Mouse (Mus musculus) thymus, adult 2 months (tissue): Measurements from ENCODE around the gene Celsr2. TPM values are rescaled to one million over a fixed set of nuclear protein-coding genes. Genes with fewer than 3 reads are reported as not detected.

Source experiments
- DNase-seq: peaks from one replicate; pipeline ENCODE4 v3.0.0; 2021
- H3K27ac ChIP-seq: fragments of 200-500 bp; 2 replicates; pipeline ENCODE4 v1.5.1; 2012; ENCODE audit warnings: low read length, control low read depth; ENCODE audit not compliant: control insufficient read depth, insufficient read depth
- H3K27me3 ChIP-seq: fragments of 200-500 bp; 2 replicates; pipeline ENCODE4 v1.6.1; 2012; ENCODE audit warnings: mild to moderate bottlenecking, low read length, moderate library complexity, mixed read lengths; ENCODE audit not compliant: control insufficient read depth, insufficient read depth
- H3K36me3 ChIP-seq: fragments of 200-500 bp; 2 replicates; pipeline ENCODE4 v1.6.1; 2012; ENCODE audit warnings: mild to moderate bottlenecking, low read length, moderate library complexity; ENCODE audit not compliant: control insufficient read depth, insufficient read depth
- H3K4me1 ChIP-seq: fragments of 200-500 bp; replicated peaks from 2 replicates; pipeline ENCODE4 v1.6.1; 2012; ENCODE audit warnings: low read length; ENCODE audit not compliant: control insufficient read depth, insufficient read depth
- H3K4me3 ChIP-seq: fragments of 200-500 bp; 2 replicates; pipeline ENCODE4 v1.5.1; 2012; ENCODE audit warnings: mild to moderate bottlenecking, low read length, control low read depth, moderate library complexity; ENCODE audit not compliant: control insufficient read depth, insufficient read depth
- CTCF ChIP-seq: fragments of 200-500 bp; IDR thresholded peaks from 2 replicates; pipeline ENCODE4 v1.5.1; 2012; ENCODE audit warnings: mild to moderate bottlenecking, control low read depth, low read length, moderate library complexity, borderline replicate concordance; ENCODE audit not compliant: control insufficient read depth, poor library complexity, insufficient read depth; ENCODE audit errors: extremely low read depth
- POLR2A ChIP-seq: fragments of 200-500 bp; IDR thresholded peaks from 2 replicates; pipeline ENCODE4 v1.6.1; 2012; ENCODE audit warnings: mild to moderate bottlenecking, low read length, control low read depth, moderate library complexity; ENCODE audit not compliant: control insufficient read depth, poor library complexity, insufficient read depth; ENCODE audit errors: extremely low read depth
- WGBS: fragments of 180-500 bp; shearing (Covaris S2); methylation state at CpG from one replicate; pipeline ENCODE4 v1.1.7; 2018; 5-methylcytosine and 5-hydroxymethylcytosine counted together
- polyA plus RNA-seq: library from polyadenylated mRNA; depleted of rRNA; stranded (reverse); fragments of >200 nt; gene quantifications from 2 replicates; pipeline ENCODE4 v1.2.3, GENCODE M21; 2012

The Celsr2 gene
- polyA plus RNA-seq, 1 experiment, result 28.2 TPM

- no peak overlapping the region for H3K27ac ChIP-seq
- no peaks in the 10 kb centered on the region for H3K36me3 ChIP-seq
- DNase-seq, result no peak
- H3K27me3 ChIP-seq, result no peaks in the 10 kb centered on the region
- WGBS, result 81% methylated on average over 14 of the region's 14 CpGs
- no peaks in the 10 kb centered on the region for H3K4me1 ChIP-seq
- no peak overlapping the region for H3K4me3 ChIP-seq
- TF ChIP-seq POLR2A (no peak), CTCF (no peak)
Measured at GRCm38 (mm10) chr3:108405536-108406305, 9.6 kb downstream of the Celsr2 start.

- Histone ChIP-seq H3K4me3 (no peak overlapping the region), H3K4me1 (no peaks in the 10 kb centered on the region), H3K27ac (no peak overlapping the region), H3K36me3 (no peaks in the 10 kb centered on the region), H3K27me3 (no peaks in the 10 kb centered on the region)
- no peak for DNase-seq
- 96% methylated on average over 15 of the region's 15 CpGs for WGBS
- TF ChIP-seq CTCF (no peak), POLR2A (no peak)
Measured at GRCm38 (mm10) chr3:108402528-108402920, 12.8 kb downstream of the Celsr2 start.

- Histone ChIP-seq H3K4me1 (no peaks in the 10 kb centered on the region), H3K4me3 (no peak overlapping the region), H3K36me3 (no peaks in the 10 kb centered on the region), H3K27ac (no peak overlapping the region), H3K27me3 (no peaks in the 10 kb centered on the region)
- 0 out of 2 replicates have a peak, but pooled peaks have one; percentile 19 for TF ChIP-seq POLR2A
- peak; percentile 98 for TF ChIP-seq CTCF
- WGBS, result 40% methylated on average over 22 of the region's 22 CpGs
- peak; percentile 94 for DNase-seq
Measured at GRCm38 (mm10) chr3:108401692-108402527, 13.4 kb downstream of the Celsr2 start.

GRCm38 (mm10) chr3:108400442-108400841 lies 14.9 kb downstream of the Celsr2 start:
- no peaks in the 10 kb centered on the region for H3K27me3 ChIP-seq
- H3K36me3 ChIP-seq, result no peaks in the 10 kb centered on the region
- TF ChIP-seq POLR2A, result no peak
- no peak for TF ChIP-seq CTCF
- no peak overlapping the region for H3K27ac ChIP-seq
- no peak for DNase-seq
- 94% methylated on average over 5 of the region's 5 CpGs for WGBS
- no peaks in the 10 kb centered on the region for H3K4me1 ChIP-seq
- no peak overlapping the region for H3K4me3 ChIP-seq

- no peak overlapping the region for H3K27ac ChIP-seq
- H3K27me3 ChIP-seq, result no peaks in the 10 kb centered on the region
- no peaks in the 10 kb centered on the region for H3K4me1 ChIP-seq
- no peak overlapping the region for H3K4me3 ChIP-seq
- TF ChIP-seq CTCF (no peak), POLR2A (no peak)
- DNase-seq, result no peak
- no peaks in the 10 kb centered on the region for H3K36me3 ChIP-seq
- 95% methylated on average over 9 of the region's 9 CpGs for WGBS
Measured at GRCm38 (mm10) chr3:108398281-108398680, 17.1 kb downstream of the Celsr2 start.

GRCm38 (mm10) chr3:108392793-108393192 lies 22.6 kb downstream of the Celsr2 start:
- Histone ChIP-seq H3K4me1 (peaks cover 4% of the 10 kb centered on the region; the same call in 1 of the 2 replicates), H3K27ac (no peak overlapping the region), H3K36me3 (no peaks in the 10 kb centered on the region), H3K27me3 (no peaks in the 10 kb centered on the region), H3K4me3 (no peak overlapping the region)
- no peak for TF ChIP-seq CTCF
- TF ChIP-seq POLR2A, result no peak
- 84% methylated on average over 15 of the region's 15 CpGs for WGBS
- DNase-seq, result no peak
